Mouse (Mus musculus) gastrocnemius, adult 2 months (tissue): Measurements from ENCODE around the gene Suds3. TPM values are rescaled to one million over a fixed set of nuclear protein-coding genes. Genes with fewer than 3 reads are reported as not detected.

Experiments
- DNase-seq: peaks from one replicate; pipeline ENCODE4 v3.0.0; 2022
- H3K27ac ChIP-seq: fragments of 200-600 bp; 2 replicates; pipeline ENCODE4 v1.8.1; 2022; ENCODE audit warnings: mild to moderate bottlenecking
- H3K4me3 ChIP-seq: fragments of 200-600 bp; 2 replicates; pipeline ENCODE4 v1.8.1; 2022; ENCODE audit warnings: mild to moderate bottlenecking, moderate library complexity
- CTCF ChIP-seq: fragments of 200-600 bp; IDR thresholded peaks from 2 replicates; pipeline ENCODE4 v1.8.1; 2022; ENCODE audit warnings: antibody characterized with exemption, mild to moderate bottlenecking, moderate library complexity
- intact Hi-C: fragments of 180-260 bp; cut with DNase I; formaldehyde crosslinking; loops from one replicate; pipeline ENCODE4 v1.15.1; 2025
- total RNA-seq, 2 experiments: library from RNA; stranded (reverse); gene quantifications; 2 replicates each; pipeline ENCODE4 v1.2.3; 2021

Suds3 gene
- total RNA-seq, 2 experiments from 2014 or later, result 71.7 to 94.8 TPM

DNA sequence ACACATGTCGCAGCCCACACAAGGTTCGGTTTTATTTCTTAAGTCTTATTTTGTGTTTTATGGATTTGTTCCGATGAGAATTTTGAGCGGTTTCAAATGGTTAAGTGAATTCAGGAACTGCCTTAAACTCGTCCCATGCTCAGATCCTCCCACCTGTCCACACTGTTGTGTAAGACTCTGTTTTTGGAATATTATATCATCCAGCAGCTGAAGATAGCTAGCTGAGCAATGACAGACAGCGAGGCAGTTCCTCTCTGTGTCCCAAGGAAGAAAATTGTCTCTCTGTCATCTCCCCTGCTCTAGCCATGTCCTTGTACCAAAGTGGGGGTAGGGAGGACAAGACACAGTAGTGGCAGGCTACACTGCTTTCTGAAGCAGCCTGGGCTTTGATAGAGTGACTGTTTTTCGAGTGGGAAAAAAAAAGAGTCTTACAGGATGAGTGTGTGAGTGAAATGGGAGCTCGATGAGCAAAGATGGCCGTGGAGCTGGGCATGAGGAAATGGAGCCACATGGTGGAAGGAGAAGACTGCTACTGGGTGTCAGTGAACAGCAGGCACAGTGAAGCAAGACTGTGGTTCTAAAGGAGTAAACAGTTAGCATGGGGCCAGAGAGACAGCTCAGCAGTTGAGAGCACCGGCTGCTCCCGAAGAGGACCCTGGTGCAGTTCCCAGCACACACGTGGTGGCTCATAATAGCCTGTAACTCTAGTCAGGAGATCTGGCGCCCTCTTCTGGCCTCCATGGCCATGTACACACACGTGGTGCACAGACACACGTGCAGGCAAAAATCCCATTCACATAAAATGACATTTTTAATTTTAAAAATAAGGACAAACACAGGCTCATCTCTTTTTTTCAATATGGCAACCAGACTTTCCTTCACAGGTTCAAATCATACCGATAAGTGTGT lies 31.5 kb upstream of the Suds3 start:
- intact Hi-C loops, result no loop called here
- TF ChIP-seq CTCF, result peak; percentile 31; the same call in 1 of the 2 replicates
- DNase-seq, result no peak
- Histone ChIP-seq H3K27ac (peak overlapping the region; percentile 86), H3K4me3 (peak overlapping the region; percentile 12)

DNA sequence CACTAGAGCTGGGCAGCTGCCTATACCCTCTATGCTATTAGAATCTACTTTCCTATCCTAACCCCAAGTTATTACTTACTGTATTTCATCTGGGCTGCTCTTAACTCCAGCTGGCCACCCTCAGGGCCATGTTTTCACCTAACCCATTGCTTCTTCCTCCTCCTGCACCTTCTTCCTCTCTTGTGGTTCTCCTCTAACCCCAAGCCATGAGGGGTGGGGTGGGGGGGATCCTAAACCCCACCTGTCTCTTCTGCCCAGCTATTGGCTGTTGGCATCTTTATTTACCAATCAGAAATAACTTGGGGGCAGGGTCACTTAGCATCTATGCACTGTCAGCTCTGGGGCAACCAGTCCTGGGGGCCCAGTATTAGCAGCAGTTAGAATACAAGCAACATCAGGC lies 30.3 kb upstream of the Suds3 start:
- intact Hi-C loops, result no loop called here
- no peak for TF ChIP-seq CTCF
- no peak overlapping the region; the same call in 1 of the 2 replicates for H3K27ac ChIP-seq
- no peak overlapping the region for H3K4me3 ChIP-seq
- DNase-seq, result no peak

DNA sequence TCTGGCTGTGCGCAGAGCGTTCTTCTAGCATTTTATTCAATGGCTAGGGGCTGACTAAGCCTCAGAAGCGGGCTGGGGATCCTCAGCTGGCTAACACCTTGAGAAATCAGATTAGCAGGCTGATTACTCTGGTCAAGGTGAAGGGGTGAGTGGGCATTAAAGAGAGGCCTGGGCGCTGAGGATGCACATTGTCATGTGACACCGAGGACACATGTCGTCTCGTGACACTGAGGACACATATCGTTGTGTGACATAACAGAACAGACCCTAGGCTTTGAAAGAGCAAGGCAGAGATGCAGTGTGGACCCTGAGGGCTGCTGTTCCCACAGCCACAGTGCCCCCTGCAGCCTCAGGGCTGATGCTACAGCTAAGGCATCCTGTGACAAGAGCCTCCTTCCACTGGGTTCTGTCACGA lies 27.8 kb upstream of the Suds3 start:
- DNase-seq, result no peak
- peak; percentile 55 for TF ChIP-seq CTCF
- intact Hi-C loops, result no loop called here
- no peak overlapping the region for H3K4me3 ChIP-seq
- no peak overlapping the region for H3K27ac ChIP-seq

DNA sequence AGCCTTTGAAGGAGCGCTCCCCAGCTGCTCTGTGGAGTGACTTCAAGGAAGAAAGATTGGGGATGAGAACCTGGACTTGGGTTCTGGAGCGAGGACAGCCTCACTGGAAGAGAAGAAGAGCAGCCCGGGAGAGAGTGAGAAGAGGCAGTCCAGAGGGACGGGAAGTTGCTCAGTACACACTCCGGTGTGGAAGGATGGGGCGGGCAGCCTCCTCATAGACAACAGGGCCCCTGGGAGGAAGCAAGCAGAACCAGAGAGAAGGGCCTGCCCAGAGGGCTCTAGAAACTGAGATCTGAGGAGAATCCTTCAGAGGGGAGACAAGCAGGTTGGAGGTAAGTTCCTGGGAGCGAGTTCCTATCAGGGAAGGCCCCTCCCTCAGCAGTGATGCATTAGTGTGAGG lies 24.5 kb upstream of the Suds3 start:
- intact Hi-C loops, result no loop called here
- TF ChIP-seq CTCF, result no peak
- H3K27ac ChIP-seq, result peak overlapping the region; percentile 38

DNA sequence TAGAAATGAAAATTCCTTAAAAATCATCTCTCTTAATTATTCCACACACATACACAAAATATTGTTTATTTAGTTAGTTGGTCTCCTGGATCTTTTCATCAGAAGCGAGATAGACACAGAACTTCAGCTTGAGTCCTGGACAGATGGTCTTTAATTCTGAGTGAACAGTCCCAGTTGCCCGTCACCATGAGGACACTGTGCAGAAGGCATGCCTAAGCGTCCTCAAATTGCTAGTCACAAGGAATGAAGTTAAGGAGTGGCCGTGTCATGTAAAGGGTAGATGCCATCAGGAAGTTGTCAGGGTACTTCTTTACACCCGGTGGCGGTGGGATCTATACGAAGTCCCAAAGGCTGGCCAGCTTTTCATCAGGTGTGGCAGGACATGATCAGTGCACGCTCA lies 23.9 kb upstream of the Suds3 start:
- no peak for TF ChIP-seq CTCF
- Histone ChIP-seq H3K27ac (peak overlapping the region; percentile 38; the same call in 1 of the 2 replicates), H3K4me3 (no peak overlapping the region)
- DNase-seq, result no peak
- intact Hi-C loops, result no loop called here

More for the DNA sequence above, 24.5 kb upstream of the Suds3 start:
- no peak for DNase-seq
- no peak overlapping the region for H3K4me3 ChIP-seq

DNA sequence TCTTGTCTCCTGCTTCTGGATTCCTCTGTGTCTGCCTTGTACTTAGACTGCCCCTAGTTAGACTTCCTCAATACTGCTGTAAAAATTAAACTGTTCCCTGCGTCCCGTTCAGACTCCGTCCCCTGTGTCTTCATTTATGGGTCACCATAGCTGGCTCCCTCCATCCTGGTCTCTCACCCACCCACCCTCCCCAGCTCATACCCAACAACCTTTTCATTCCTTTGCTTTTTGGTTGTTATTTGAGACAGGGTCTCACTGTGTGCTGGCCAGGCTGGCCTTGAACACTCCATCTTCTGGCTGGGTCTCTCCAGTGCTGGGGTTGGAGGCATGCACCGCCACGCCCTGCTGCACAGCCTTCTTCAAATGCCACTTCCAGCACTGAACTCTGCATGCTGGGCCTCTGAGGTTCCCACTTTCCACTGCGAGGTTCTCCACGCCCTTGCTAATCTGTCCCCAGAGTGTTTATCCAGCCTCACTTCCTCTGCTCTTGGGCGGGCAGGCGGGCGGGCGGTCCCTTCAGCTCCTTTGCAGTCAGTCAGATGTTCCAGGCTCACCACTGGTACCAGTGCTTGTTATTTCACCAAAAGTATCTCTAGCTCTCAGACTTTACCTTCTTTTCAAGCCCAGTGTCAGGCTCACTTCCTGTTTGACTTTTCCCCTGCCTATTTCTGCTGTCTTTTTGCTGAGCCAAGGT lies 22.5 kb upstream of the Suds3 start:
- Histone ChIP-seq H3K27ac (peak overlapping the region; percentile 73), H3K4me3 (no peak overlapping the region)
- TF ChIP-seq CTCF, result no peak
- intact Hi-C loops, result no loop called here
- peak; percentile 73 for DNase-seq

DNA sequence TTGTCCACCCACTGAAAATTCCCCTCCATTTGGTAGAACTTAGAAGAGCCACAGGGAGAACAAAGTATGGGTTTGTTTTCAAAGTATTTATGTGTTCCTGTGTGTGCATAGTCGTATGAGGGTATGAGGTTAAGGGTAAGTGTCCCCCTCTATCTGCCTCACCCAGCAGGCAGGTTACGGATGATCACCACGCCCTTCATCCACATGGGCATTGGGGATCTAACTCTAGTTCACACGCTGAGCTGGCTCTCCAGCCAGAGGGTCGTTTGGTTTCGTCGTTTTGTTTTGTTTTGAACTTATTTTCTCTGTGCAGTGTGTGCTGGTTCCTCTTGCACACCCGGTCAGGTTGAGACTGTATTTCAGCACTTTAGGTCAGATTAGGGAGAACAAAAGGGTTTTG lies 21.7 kb upstream of the Suds3 start:
- Histone ChIP-seq H3K27ac (peak overlapping the region; percentile 73), H3K4me3 (no peak overlapping the region)
- no peak for TF ChIP-seq CTCF
- intact Hi-C loops, result no loop called here
- DNase-seq, result no peak

DNA sequence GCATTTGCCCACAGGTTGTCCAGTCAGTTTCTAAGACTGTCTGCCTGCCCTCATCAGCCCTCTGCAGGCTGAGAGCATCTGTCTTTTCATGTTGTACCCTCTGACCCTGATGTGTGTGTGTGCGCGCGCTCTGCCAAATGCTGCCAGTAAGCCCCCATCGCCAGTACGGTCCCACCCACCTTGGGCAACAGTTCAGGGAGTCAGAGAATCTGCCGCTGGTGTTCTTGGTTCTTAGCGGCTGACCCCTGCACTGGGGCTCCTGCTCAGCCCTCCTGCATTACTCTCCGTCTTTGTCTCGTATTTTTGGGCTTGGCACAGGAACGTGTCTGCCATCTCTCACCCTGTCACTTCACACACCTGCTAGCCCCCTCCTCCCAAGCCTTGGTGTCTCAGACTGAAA lies 21.1 kb upstream of the Suds3 start:
- no peak overlapping the region for H3K4me3 ChIP-seq
- no peak for DNase-seq
- peak overlapping the region; percentile 73; the same call in 1 of the 2 replicates for H3K27ac ChIP-seq
- no peak for TF ChIP-seq CTCF
- intact Hi-C loops, result no loop called here

DNA sequence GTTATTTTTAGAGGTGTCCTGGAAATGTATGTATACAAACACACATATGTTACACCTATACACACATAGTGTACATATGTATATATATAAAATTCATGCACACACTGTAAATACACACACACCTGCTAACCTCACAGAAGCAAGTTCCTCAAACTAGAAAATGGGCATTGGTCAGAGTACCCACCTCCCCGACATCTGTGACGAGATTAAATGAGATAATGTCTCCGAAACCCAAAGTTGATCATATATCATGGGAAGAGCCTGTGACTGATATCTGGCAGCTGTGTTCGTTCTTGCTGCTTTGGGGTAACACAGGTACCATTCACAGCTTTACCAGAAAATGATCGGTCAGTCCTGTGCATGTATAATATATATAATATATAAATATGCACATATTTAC lies 20.7 kb upstream of the Suds3 start:
- TF ChIP-seq CTCF, result no peak
- no peak overlapping the region for H3K4me3 ChIP-seq
- intact Hi-C loops, result no loop called here
- no peak overlapping the region for H3K27ac ChIP-seq
- no peak for DNase-seq

DNA sequence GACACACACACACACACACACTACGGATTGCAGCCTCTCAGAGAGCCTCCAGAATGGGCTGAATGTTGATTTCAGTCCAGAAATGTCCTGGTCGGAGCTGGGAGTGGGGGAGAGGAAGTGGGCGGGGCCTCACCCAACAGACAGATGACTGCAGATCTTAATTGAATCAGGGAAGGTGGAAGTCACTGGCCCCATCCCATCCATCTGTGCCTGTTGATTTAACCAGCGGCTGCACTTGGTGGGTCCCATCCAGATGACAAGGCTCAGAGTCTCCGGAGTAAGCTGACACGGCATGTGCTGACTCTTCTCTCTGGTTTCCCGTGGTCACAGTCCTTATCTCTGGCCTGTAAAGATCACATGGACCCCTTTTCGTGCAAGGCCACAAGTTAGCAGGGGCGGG lies 20.0 kb upstream of the Suds3 start:
- Histone ChIP-seq H3K4me3 (no peak overlapping the region), H3K27ac (peak overlapping the region; percentile 64; the same call in 1 of the 2 replicates)
- TF ChIP-seq CTCF, result no peak
- intact Hi-C loops, result no loop called here
- peak; percentile 50 for DNase-seq

DNA sequence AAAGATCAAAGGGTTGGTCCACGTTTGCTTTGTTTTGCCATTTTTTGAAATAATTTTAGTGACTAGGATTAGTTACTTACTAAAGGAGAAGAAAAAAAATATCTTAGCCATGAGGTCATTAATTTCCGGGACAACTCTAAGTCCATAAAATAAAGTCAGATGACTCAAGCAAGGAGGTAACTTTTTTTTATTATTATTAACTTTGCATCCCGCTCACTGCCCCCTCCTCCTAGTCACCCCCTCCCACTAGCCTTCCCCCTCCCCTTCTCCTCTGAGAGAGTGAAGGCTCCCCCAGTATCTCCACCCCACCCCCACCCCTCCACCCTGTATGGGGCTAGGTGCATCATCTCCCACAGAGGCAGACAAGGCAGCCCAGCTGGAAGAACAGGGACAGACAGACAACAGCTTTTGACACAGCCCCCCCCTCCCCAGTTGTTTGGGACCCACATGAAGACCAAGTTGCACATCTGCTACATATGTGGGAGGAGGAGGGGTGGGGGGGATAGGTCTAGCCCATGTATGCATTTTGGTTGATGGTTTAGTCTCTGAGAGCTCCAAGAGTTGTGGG lies 19.1 kb upstream of the Suds3 start:
- no peak for TF ChIP-seq CTCF
- H3K4me3 ChIP-seq, result peak overlapping the region; percentile 32
- H3K27ac ChIP-seq, result peak overlapping the region; percentile 64
- intact Hi-C loops, result no loop called here
- no peak for DNase-seq

DNA sequence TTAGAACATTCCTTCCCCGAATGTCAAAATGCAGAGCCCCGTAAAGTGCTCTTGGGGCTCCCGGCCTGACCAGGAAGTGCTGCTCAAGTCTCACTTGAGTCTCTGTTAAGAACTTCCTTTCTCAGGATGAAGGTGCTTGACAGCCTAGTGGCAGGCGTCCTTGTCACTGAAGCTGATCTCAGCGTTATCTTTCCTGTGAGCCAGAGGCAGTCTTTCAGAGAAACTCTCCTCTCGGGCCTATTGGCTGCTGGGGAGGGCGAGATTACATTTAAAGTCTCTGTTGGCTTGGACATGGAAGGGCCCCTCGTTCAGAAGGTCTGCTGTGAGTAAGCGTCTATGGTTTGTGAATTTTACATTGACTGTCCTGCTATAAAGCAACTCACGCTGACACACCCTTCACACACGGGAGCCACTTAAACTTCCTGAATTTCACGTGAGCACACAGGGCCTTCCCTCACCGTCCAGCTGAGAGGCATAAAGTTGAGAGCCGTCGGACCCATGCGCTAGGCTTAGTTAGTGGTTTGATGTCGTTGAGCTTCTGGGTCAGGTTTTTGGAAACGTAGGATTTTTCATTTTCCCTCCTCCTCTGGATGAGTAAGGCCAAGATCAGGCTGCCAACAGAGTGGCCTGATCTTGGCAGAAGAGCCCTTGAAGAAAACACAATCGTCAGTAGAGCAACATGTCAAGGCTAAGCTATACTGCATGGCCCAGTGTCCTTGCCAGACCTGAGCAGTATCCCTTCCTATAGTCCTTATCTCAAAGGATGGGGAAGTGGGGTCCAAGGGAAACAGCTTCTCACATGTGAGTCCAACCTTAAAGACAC lies 18.4 kb upstream of the Suds3 start:
- DNase-seq, result no peak
- Histone ChIP-seq H3K27ac (peak overlapping the region; percentile 64), H3K4me3 (peak overlapping the region; percentile 41)
- intact Hi-C loops, result no loop called here
- TF ChIP-seq CTCF, result no peak
